Mouse (Mus musculus) CH12.LX (cell line): ENCODE measurements around the gene Nek9. TPM values are rescaled to one million over a fixed set of nuclear protein-coding genes. Genes with fewer than 3 reads are reported as not detected.

Source experiments
- DNase-seq: peaks from one replicate; pipeline ENCODE4 v3.0.0-alpha.2; 2013; ENCODE audit errors: extremely low read depth
- H3K27ac ChIP-seq: 2 replicates; pipeline ENCODE4 v1.5.1; 2012; ENCODE audit warnings: low read depth, mild to moderate bottlenecking, control low read depth, moderate library complexity; ENCODE audit not compliant: insufficient read depth
- H3K27me3 ChIP-seq: replicated peaks from 2 replicates; pipeline ENCODE3; 2012; ENCODE audit warnings: inconsistent platforms
- H3K36me3 ChIP-seq, 2 experiments: replicated peaks in 1 of 2; 2 replicates each; pipeline versions ENCODE3 to v1.6.1; 2012; ENCODE audit warnings: inconsistent platforms in 1 of 2, low read length in 1 of 2, mild to moderate bottlenecking in 1 of 2, mixed read lengths in 1 of 2, moderate library complexity in 1 of 2; ENCODE audit not compliant: control insufficient read depth in 1 of 2, insufficient read depth in 1 of 2
- H3K4me1 ChIP-seq, 2 experiments: 2 replicates each; pipeline ENCODE4 v1.6.1; 2012; ENCODE audit warnings: inconsistent platforms in 1 of 2, moderate library complexity in 1 of 2; ENCODE audit not compliant: insufficient read depth in 2 of 2, control insufficient read depth in 1 of 2
- H3K4me2 ChIP-seq: 2 replicates; pipeline ENCODE4 v1.6.1; 2012; ENCODE audit warnings: low read depth, mild to moderate bottlenecking, control low read depth; ENCODE audit not compliant: poor library complexity, insufficient read depth, severe bottlenecking
- H3K4me3 ChIP-seq, 3 experiments: fragments of 150-350 bp in 1 of 3; sonication (generic) in 1 of 3; replicated peaks in 1 of 3; 2 replicates each; pipeline versions ENCODE3 to v1.5.1; 2011 to 2012; ENCODE audit warnings: low read depth in 2 of 3, low read length in 2 of 3, mild to moderate bottlenecking in 2 of 3, moderate library complexity in 2 of 3, control low read depth in 1 of 3, improper control_type of control experiment in 1 of 3, inconsistent platforms in 1 of 3, mixed read lengths in 1 of 3; ENCODE audit not compliant: poor library complexity in 1 of 3
- H3K79me2 ChIP-seq: replicated peaks from 2 replicates; pipeline ENCODE4 v1.6.1; 2012; ENCODE audit warnings: mild to moderate bottlenecking, moderate library complexity; ENCODE audit not compliant: control insufficient read depth, poor library complexity, insufficient read depth, severe bottlenecking; ENCODE audit errors: extremely low read depth
- H3K9ac ChIP-seq: 2 replicates; pipeline ENCODE4 v1.6.1; 2012; ENCODE audit warnings: low read depth, mild to moderate bottlenecking, control low read depth, moderate library complexity; ENCODE audit not compliant: insufficient read depth
- H3K9me3 ChIP-seq: replicated peaks from 2 replicates; pipeline ENCODE3; 2012; ENCODE audit warnings: low read length, inconsistent platforms, mixed read lengths
- BHLHE40 ChIP-seq: IDR thresholded peaks from 2 replicates; pipeline ENCODE4 v1.6.1; 2011; ENCODE audit warnings: mild to moderate bottlenecking, low read depth, low read length, improper control_type of control experiment
- CHD1 ChIP-seq: IDR thresholded peaks from 2 replicates; pipeline ENCODE4 v1.6.1; 2012; ENCODE audit warnings: low read depth, low read length, improper control_type of control experiment, inconsistent platforms
- CHD2 ChIP-seq: IDR thresholded peaks from 2 replicates; pipeline ENCODE4 v1.6.1; 2011; ENCODE audit warnings: low read length, improper control_type of control experiment
- CTCF ChIP-seq, 2 experiments: IDR thresholded peaks in 1 of 2; conservative IDR thresholded peaks in 1 of 2; 2 replicates each; pipeline ENCODE4 v1.5.1; 2011 to 2012; ENCODE audit warnings: low read depth in 2 of 2, low read length in 2 of 2, improper control_type of control experiment in 1 of 2, inconsistent platforms in 1 of 2, mild to moderate bottlenecking in 1 of 2, moderate library complexity in 1 of 2
- E2F4 ChIP-seq: IDR thresholded peaks from 2 replicates; pipeline ENCODE4 v1.6.1; 2011; ENCODE audit warnings: low read depth, low read length, improper control_type of control experiment; ENCODE audit not compliant: insufficient replicate concordance
- ELF1 ChIP-seq: IDR thresholded peaks from 2 replicates; pipeline ENCODE4 v1.6.1; 2014; ENCODE audit warnings: low read depth, mild to moderate bottlenecking, inconsistent platforms, low read length, improper control_type of control experiment
- EP300 ChIP-seq: IDR thresholded peaks from 2 replicates; pipeline ENCODE4 v1.6.1; 2011; ENCODE audit warnings: low read length, improper control_type of control experiment
- ETS1 ChIP-seq: conservative IDR thresholded peaks from 2 replicates; pipeline ENCODE4 v1.6.1; 2012; ENCODE audit warnings: low read depth, mild to moderate bottlenecking, inconsistent platforms, low read length, improper control_type of control experiment, moderate library complexity
- IRF4 ChIP-seq: IDR thresholded peaks from 2 replicates; pipeline ENCODE4 v1.6.1; 2014; ENCODE audit warnings: low read depth, mild to moderate bottlenecking, inconsistent platforms, low read length, improper control_type of control experiment
- JUN ChIP-seq: IDR thresholded peaks from 2 replicates; pipeline ENCODE4 v1.6.1; 2011; ENCODE audit warnings: low read depth, mild to moderate bottlenecking, low read length, improper control_type of control experiment, moderate library complexity; ENCODE audit not compliant: insufficient read depth
- JUND ChIP-seq: conservative IDR thresholded peaks from 2 replicates; pipeline ENCODE4 v1.6.1; 2011; ENCODE audit warnings: low read depth, low read length, improper control_type of control experiment
- KAT2A ChIP-seq: IDR thresholded peaks from 2 replicates; pipeline ENCODE4 v1.6.1; 2012; ENCODE audit warnings: low read length, improper control_type of control experiment, inconsistent platforms; ENCODE audit not compliant: insufficient replicate concordance
- MEF2A ChIP-seq: IDR thresholded peaks from 2 replicates; pipeline ENCODE4 v1.6.1; 2014; ENCODE audit warnings: low read depth, mild to moderate bottlenecking, inconsistent platforms, low read length, improper control_type of control experiment, borderline replicate concordance
- MYC ChIP-seq: IDR thresholded peaks from 2 replicates; pipeline ENCODE4 v1.6.1; 2011; ENCODE audit warnings: low read depth, mild to moderate bottlenecking, improper control_type of control experiment, low read length
- PAX5 ChIP-seq: IDR thresholded peaks from 2 replicates; pipeline ENCODE4 v1.6.1; 2012; ENCODE audit warnings: low read length, inconsistent platforms, mixed read lengths
- POLR2AphosphoS2 ChIP-seq: IDR thresholded peaks from 2 replicates; pipeline ENCODE4 v1.6.1; 2011; ENCODE audit warnings: low read depth, low read length, improper control_type of control experiment
- TBP ChIP-seq: conservative IDR thresholded peaks from 2 replicates; pipeline ENCODE4 v1.6.1; 2011; ENCODE audit warnings: low read depth, low read length, improper control_type of control experiment
- TCF12 ChIP-seq: IDR thresholded peaks from 2 replicates; pipeline ENCODE4 v1.6.1; 2014; ENCODE audit warnings: low read depth, mild to moderate bottlenecking, inconsistent platforms, low read length, improper control_type of control experiment
- UBTF ChIP-seq: IDR thresholded peaks from 2 replicates; pipeline ENCODE4 v1.6.1; 2012; ENCODE audit warnings: low read depth, mild to moderate bottlenecking, inconsistent platforms, low read length, improper control_type of control experiment, moderate library complexity
- USF1 ChIP-seq: IDR thresholded peaks from 2 replicates; pipeline ENCODE4 v1.6.1; 2014; ENCODE audit warnings: low read depth, mild to moderate bottlenecking, inconsistent platforms, low read length, improper control_type of control experiment
- ZC3H11A ChIP-seq: IDR thresholded peaks from 2 replicates; pipeline ENCODE4 v1.6.1; 2012; ENCODE audit warnings: low read depth, mild to moderate bottlenecking, inconsistent platforms, low read length, improper control_type of control experiment
- ZMIZ1 ChIP-seq: IDR thresholded peaks from 2 replicates; pipeline ENCODE4 v1.6.1; 2012; ENCODE audit warnings: low read depth, mild to moderate bottlenecking, inconsistent platforms, low read length, improper control_type of control experiment
- dilution Hi-C: fragments of 300-500 bp; cut with MboI; formaldehyde crosslinking; loops from 2 replicates; pipeline ENCODE4 v1.14.3; 2020; ENCODE audit warnings: low sequenced_read_pairs; ENCODE audit not compliant: extremely low pct_unique_long_range_greater_than_20kb, extremely low pct_ligation_motif_present
- in situ Hi-C: fragments of 300-500 bp; cut with MboI; formaldehyde crosslinking; loops from 3 replicates; pipeline ENCODE4 v1.14.3; 2019; ENCODE audit warnings: low sequenced_read_pairs, low pct_ligation_motif_present, low pct_unique_long_range_greater_than_20kb, mixed read lengths
- polyA plus RNA-seq: library from polyadenylated mRNA; unstranded; fragments of >175 nt; gene quantifications from 2 replicates; pipeline ENCODE4 v1.2.1, GENCODE M21; 2012; ENCODE audit warnings: low read depth; ENCODE audit not compliant: insufficient read length
- total RNA-seq, 2 experiments: library from RNA; depleted of rRNA; stranded (reverse); fragments of 300-350 nt in 1 of 2; fragments of >200 nt in 1 of 2; gene quantifications; 2 replicates each; pipeline ENCODE4 v1.2.3; 2012 to 2014

Nek9 gene
- total and polyA plus RNA-seq, 3 experiments = 15.6 to 30.9 (median 27.4) TPM

DNA sequence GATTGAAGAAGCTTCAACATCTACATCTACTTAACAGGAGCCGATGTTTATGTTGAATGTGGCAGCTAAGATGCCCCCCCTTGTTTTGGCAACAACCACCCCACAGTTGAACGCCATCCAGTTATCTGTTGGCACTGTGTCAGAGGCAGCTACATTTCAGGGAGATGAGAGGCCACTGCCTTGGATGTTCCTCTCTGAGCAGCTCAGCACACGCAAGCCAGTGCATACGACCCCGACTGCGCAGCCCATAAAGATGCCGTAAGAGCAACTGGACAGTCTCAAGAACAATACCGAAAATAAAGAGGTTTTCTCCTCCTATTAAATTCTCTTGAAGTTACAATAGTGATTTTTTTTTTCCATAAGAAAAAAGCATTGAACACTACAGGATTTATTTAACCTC, 74.6 kb downstream of the Nek9 start:
- in situ Hi-C loops = no loop called here
- Histone ChIP-seq H3K4me3 (no peak overlapping the region), H3K4me2 (no peak overlapping the region)

DNA sequence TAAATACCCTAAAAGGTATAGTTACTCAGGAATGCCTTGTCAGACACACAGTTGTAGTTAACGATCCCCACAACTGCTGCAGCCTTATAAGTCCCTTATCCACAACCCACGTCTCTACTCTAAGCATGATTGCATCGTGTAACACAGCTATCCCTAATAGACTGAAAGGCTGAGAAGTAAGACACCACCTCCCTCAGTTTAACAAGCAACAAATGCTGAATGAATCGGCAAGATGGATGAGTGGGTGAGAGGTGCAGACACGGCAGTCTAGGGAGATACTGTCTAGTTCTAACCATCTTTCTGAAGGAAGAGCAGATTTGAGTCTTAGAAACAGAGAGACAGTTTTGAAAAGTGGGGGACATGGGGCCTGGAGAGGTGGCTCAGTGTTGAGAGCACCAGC, 76.0 kb downstream of the Nek9 start:
- no peak for DNase-seq
- Histone ChIP-seq H3K79me2 (no peaks in the 10 kb centered on the region), H3K9me3 (no peaks in the 10 kb centered on the region), H3K27ac (no peak overlapping the region), H3K4me2 (no peak overlapping the region), H3K9ac (no peak overlapping the region), H3K4me3 (no peak overlapping the region), H3K36me3 (peaks cover 20 to 60% of the 10 kb centered on the region in 2 experiments), H3K27me3 (no peaks in the 10 kb centered on the region), H3K4me1 (peaks cover 0 to 7% of the 10 kb centered on the region in 2 experiments; a peak in 2 of 4 replicates)
- dilution Hi-C loops = no loop called here
- in situ Hi-C loops = no loop called here
- TF ChIP-seq ZC3H11A = no peak
- no peak for TF ChIP-seq POLR2AphosphoS2
- no peak for TF ChIP-seq ELF1
- no peak for TF ChIP-seq USF1
- no peak for TF ChIP-seq CHD2
- TF ChIP-seq PAX5 = no peak
- no peak for TF ChIP-seq KAT2A
- TF ChIP-seq EP300 = no peak
- no peak for TF ChIP-seq JUND
- TF ChIP-seq MYC = no peak
- TF ChIP-seq MEF2A = no peak
- TF ChIP-seq JUN = no peak
- TF ChIP-seq CTCF (conservative IDR thresholded peaks at IDR 0.05 in 1 of 2, IDR thresholded peaks at IDR 0.05 in 1 of 2; ENCODE audit: low read depth in 2 of 2, low read length in 2 of 2) = no peak
- no peak for TF ChIP-seq E2F4
- TF ChIP-seq UBTF = no peak
- no peak for TF ChIP-seq ZMIZ1
- TF ChIP-seq IRF4 = no peak
- no peak for TF ChIP-seq TCF12
- TF ChIP-seq CHD1 = no peak
- no peak for TF ChIP-seq BHLHE40

More for the DNA sequence above, 74.6 kb downstream of the Nek9 start:
- Histone ChIP-seq H3K9ac (no peak overlapping the region), H3K9me3 (no peaks in the 10 kb centered on the region), H3K36me3 (peaks cover 12 to 58% of the 10 kb centered on the region in 2 experiments), H3K27me3 (no peaks in the 10 kb centered on the region), H3K27ac (no peak overlapping the region), H3K4me1 (peaks cover 2 to 11% of the 10 kb centered on the region in 2 experiments; a peak in 2 of 4 replicates), H3K79me2 (no peaks in the 10 kb centered on the region)
- TF ChIP-seq TBP (no peak), KAT2A (no peak), CHD2 (no peak), TCF12 (no peak), ETS1 (no peak), EP300 (no peak)
- dilution Hi-C loops = no loop called here
- no peak for DNase-seq
